Mouse (Mus musculus) kidney, embryonic 15.5 days (tissue): Measurements from ENCODE around the gene Ubr7. TPM values are rescaled to one million over a fixed set of nuclear protein-coding genes. Genes with fewer than 3 reads are reported as not detected.

Experiments
- ATAC-seq: fragments of 200-750 bp; cut with Nextera tagmentation; replicated peaks from 2 replicates; pipeline ENCODE4 v1.8.0; 2017; ENCODE audit warnings: moderate TSS enrichment; ENCODE audit not compliant: low FRiP score
- H3K27ac ChIP-seq: fragments of 300-500 bp; sonication (generic); 2 replicates; pipeline ENCODE4 v1.5.1; 2015; ENCODE audit warnings: mild to moderate bottlenecking, inconsistent platforms
- H3K27me3 ChIP-seq: fragments of 300-500 bp; sonication (generic); 2 replicates; pipeline ENCODE4 v1.6.1; 2015; ENCODE audit warnings: inconsistent platforms
- H3K36me3 ChIP-seq: fragments of 300-500 bp; sonication (generic); 2 replicates; pipeline ENCODE4 v1.6.1; 2015; ENCODE audit warnings: inconsistent platforms
- H3K4me1 ChIP-seq: fragments of 300-500 bp; sonication (generic); 2 replicates; pipeline ENCODE4 v1.6.1; 2015; ENCODE audit warnings: inconsistent platforms
- H3K4me2 ChIP-seq: fragments of 300-500 bp; sonication (generic); 2 replicates; pipeline ENCODE4 v1.6.1; 2015; ENCODE audit warnings: moderate library complexity, mild to moderate bottlenecking, inconsistent platforms
- H3K4me3 ChIP-seq: fragments of 300-500 bp; sonication (generic); replicated peaks from 2 replicates; pipeline ENCODE4 v1.5.1; 2015; ENCODE audit warnings: mild to moderate bottlenecking, inconsistent platforms
- H3K9ac ChIP-seq: fragments of 300-500 bp; sonication (generic); 2 replicates; pipeline ENCODE4 v1.6.1; 2015; ENCODE audit warnings: mild to moderate bottlenecking, inconsistent platforms
- H3K9me3 ChIP-seq: fragments of 300-500 bp; sonication (generic); replicated peaks from 2 replicates; pipeline ENCODE4 v1.6.1; 2016; ENCODE audit warnings: inconsistent platforms
- WGBS: fragments of 180-500 bp; shearing (Covaris S2); methylation state at CpG from one replicate; pipeline ENCODE4 v1.1.7; 2015; ENCODE audit warnings: mixed read lengths; 5-methylcytosine and 5-hydroxymethylcytosine counted together
- polyA plus RNA-seq: library from polyadenylated mRNA; unstranded; fragments of >200 nt; fragmentation: Nextera tagmentation; extraction: Ambion mirVana; gene quantifications from 2 replicates; pipeline ENCODE4 v1.2.1, GENCODE M21; 2015

Gene Ubr7
- polyA plus RNA-seq, 1 experiment from 2014 or later = 44.5 TPM

GRCm38 (mm10) chr12:102782841-102783240 lies 25.1 kb downstream of the Ubr7 start:
- Histone ChIP-seq H3K36me3 (peaks cover 70% of the 10 kb centered on the region), H3K27me3 (no peaks in the 10 kb centered on the region), H3K27ac (no peak overlapping the region), H3K4me3 (no peak overlapping the region), H3K4me2 (no peak overlapping the region), H3K9me3 (no peaks in the 10 kb centered on the region), H3K9ac (no peak overlapping the region), H3K4me1 (no peaks in the 10 kb centered on the region)
- WGBS = 91% methylated on average over 5 of the region's 5 CpGs
- no peak for ATAC-seq

- Histone ChIP-seq H3K9ac (no peak overlapping the region), H3K9me3 (no peaks in the 10 kb centered on the region), H3K36me3 (peaks cover 80% of the 10 kb centered on the region), H3K4me3 (no peak overlapping the region), H3K27me3 (no peaks in the 10 kb centered on the region), H3K4me1 (no peaks in the 10 kb centered on the region), H3K27ac (no peak overlapping the region), H3K4me2 (no peak overlapping the region)
- WGBS = 88% methylated on average over 19 of the region's 19 CpGs
- no peak for ATAC-seq
These were observed 27.3 kb downstream of the Ubr7 start for GRCm38 (mm10) chr12:102784899-102785592.

DNA sequence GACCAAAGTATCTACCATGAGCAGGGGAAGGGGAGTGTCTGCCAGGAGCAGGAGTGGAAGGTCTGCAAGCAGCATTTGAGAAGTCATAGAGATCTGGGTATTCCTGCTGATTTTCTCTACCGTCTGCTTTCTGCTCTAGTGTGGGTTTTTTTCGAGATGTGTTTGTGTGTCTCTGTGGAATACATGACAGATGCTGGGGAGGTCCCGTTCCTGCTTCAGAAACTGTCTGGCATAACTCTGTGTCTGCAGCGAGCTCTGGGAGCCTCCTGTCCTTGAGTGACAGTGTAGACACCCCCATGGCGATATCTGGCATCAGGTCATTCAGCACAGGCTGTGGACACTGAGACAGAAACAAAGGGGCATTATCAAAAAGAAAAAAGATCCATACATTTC lies 27.8 kb downstream of the Ubr7 start:
- no peak overlapping the region for H3K4me3 ChIP-seq
- peaks cover 86% of the 10 kb centered on the region for H3K36me3 ChIP-seq
- no peaks in the 10 kb centered on the region for H3K4me1 ChIP-seq
- H3K9me3 ChIP-seq = no peaks in the 10 kb centered on the region
- H3K4me2 ChIP-seq = no peak overlapping the region
- ATAC-seq = no peak
- 90% methylated on average over 5 of the region's 5 CpGs for WGBS
- H3K27me3 ChIP-seq = no peaks in the 10 kb centered on the region
- H3K9ac ChIP-seq = no peak overlapping the region
- H3K27ac ChIP-seq = no peak overlapping the region

GRCm38 (mm10) chr12:102787927-102788326 lies 30.2 kb downstream of the Ubr7 start:
- H3K9me3 ChIP-seq = no peaks in the 10 kb centered on the region
- H3K9ac ChIP-seq = no peak overlapping the region
- no peak overlapping the region for H3K4me2 ChIP-seq
- no peaks in the 10 kb centered on the region for H3K4me1 ChIP-seq
- H3K27ac ChIP-seq = no peak overlapping the region
- no peak overlapping the region for H3K4me3 ChIP-seq
- H3K36me3 ChIP-seq = peaks cover 89% of the 10 kb centered on the region
- no peak for ATAC-seq
- H3K27me3 ChIP-seq = no peaks in the 10 kb centered on the region
- WGBS = 80% methylated on average over 7 of the region's 7 CpGs

DNA sequence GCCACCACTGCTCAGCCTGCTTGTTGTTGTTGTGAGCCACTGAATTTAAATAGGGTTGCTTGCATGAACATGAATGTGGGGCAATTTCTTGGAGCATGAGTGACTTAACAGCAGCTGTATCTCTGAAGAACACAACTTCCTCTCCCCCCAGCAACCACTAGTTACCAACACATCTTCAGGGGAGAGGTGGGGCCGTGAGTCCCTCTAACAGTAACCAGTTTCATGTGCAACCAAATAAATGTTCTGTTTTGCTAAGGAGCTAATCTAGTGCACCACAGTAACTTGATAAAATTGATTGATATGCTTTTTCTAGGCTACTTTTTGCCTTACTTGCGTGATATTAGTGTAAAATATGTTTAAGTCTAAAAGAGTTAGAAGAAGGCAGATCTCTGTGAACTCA lies 41.8 kb downstream of the Ubr7 start:
- Histone ChIP-seq H3K9me3 (no peaks in the 10 kb centered on the region), H3K27ac (no peak overlapping the region), H3K4me1 (no peaks in the 10 kb centered on the region), H3K4me3 (no peak overlapping the region), H3K9ac (no peak overlapping the region), H3K4me2 (no peak overlapping the region), H3K27me3 (no peaks in the 10 kb centered on the region), H3K36me3 (peaks cover 46% of the 10 kb centered on the region)
- no peak for ATAC-seq
- 91% methylated on average over 2 of the region's 2 CpGs for whole genome bisulfite sequencing

- no peaks in the 10 kb centered on the region for H3K9me3 ChIP-seq
- no peak overlapping the region for H3K9ac ChIP-seq
- ATAC-seq = no peak
- H3K27me3 ChIP-seq = no peaks in the 10 kb centered on the region
- H3K36me3 ChIP-seq = peaks cover 43% of the 10 kb centered on the region
- H3K4me1 ChIP-seq = no peaks in the 10 kb centered on the region
- H3K4me3 ChIP-seq = no peak overlapping the region
- no peak overlapping the region for H3K4me2 ChIP-seq
- 90% methylated on average over 1 of the region's 1 CpGs for WGBS
- no peak overlapping the region for H3K27ac ChIP-seq
These were observed 57.1 kb downstream of the Ubr7 start for GRCm38 (mm10) chr12:102814858-102815257.

GRCm38 (mm10) chr12:102826399-102826798 lies 68.6 kb downstream of the Ubr7 start:
- Histone ChIP-seq H3K4me2 (no peak overlapping the region), H3K27me3 (no peaks in the 10 kb centered on the region), H3K36me3 (peaks cover 5% of the 10 kb centered on the region; the same call in 1 of the 2 replicates), H3K27ac (no peak overlapping the region), H3K4me1 (no peaks in the 10 kb centered on the region), H3K4me3 (no peak overlapping the region), H3K9ac (no peak overlapping the region), H3K9me3 (no peaks in the 10 kb centered on the region)
- ATAC-seq = no peak
- 91% methylated on average over 1 of the region's 1 CpGs for WGBS

DNA sequence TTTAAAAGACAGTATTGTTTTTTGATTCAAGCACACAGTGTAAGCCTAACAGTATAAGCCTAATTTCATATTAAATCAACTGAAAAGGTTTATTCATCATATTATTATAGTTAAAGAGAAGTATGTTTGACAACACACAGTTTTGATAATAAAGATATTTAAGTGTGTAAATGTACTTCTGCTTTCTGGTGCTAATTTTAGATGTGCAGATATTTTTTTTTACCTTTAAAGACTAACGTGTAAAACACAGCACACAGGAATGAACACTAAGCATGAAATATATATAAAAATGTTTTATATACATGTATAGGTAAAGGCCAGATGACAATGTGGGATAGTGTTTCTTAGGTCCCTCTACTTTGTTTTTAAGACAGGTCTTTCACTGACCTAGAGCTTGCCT lies 69.4 kb downstream of the Ubr7 start:
- 93% methylated on average over 1 of the region's 1 CpGs for WGBS
- Histone ChIP-seq H3K4me2 (no peak overlapping the region), H3K27me3 (no peaks in the 10 kb centered on the region), H3K27ac (no peak overlapping the region), H3K9ac (no peak overlapping the region), H3K4me3 (no peak overlapping the region), H3K36me3 (peaks cover 9% of the 10 kb centered on the region; the same call in 1 of the 2 replicates), H3K4me1 (no peaks in the 10 kb centered on the region), H3K9me3 (no peaks in the 10 kb centered on the region)
- ATAC-seq = no peak

Other genes with a start within 250 kb of the Ubr7 start
- gene Chga, start 203.0 kb upstream of the Ubr7 start, polyA plus RNA-seq = 6.1 and 30.2 TPM in 2 replicates
- gene Itpk1, start 53.0 kb upstream of the Ubr7 start, polyA plus RNA-seq = 18.9 and 20.8 TPM in 2 replicates
- 24.5 and 25.4 TPM in 2 replicates for gene Moap1, start 14.3 kb upstream of the Ubr7 start, polyA plus RNA-seq
- 10.0 and 10.8 TPM in 2 replicates for gene Tmem251, start 14.2 kb upstream of the Ubr7 start, polyA plus RNA-seq
- not detected in 2 replicates for gene Gm28051, start 202 bp upstream of the Ubr7 start, polyA plus RNA-seq
- 33.7 and 38.7 TPM in 2 replicates for gene Gon7, start 164 bp upstream of the Ubr7 start, polyA plus RNA-seq
- gene Gm20604, start 705 bp downstream of the Ubr7 start, polyA plus RNA-seq = 24.7 and 26.0 TPM in 2 replicates
- gene Btbd7, start 120.5 kb downstream of the Ubr7 start, polyA plus RNA-seq = 18.5 and 19.1 TPM in 2 replicates
- gene Cox8c, start 141.3 kb downstream of the Ubr7 start, polyA plus RNA-seq = not detected in 2 replicates
- 0.19 and 0.25 TPM in 2 replicates for gene Unc79, start 190.9 kb downstream of the Ubr7 start, polyA plus RNA-seq